Mouse (Mus musculus): ENCODE data around the gene Rbfox3.

The Rbfox3 gene

GRCm38 (mm10) chr11:118476396-118477373, 434.7 kb downstream of the Rbfox3 start, which contains the start of gene Engase:
TSS of gene Engase (plus strand) at chr11:118476829.
- peak; percentile 93 for DNase-seq (ENCODE audit: low read depth, low spot score)

- DNase-seq (ENCODE audit: low read depth, low spot score): no peak
Observed at GRCm38 (mm10) chr11:118475496-118476083, 435.8 kb downstream of the Rbfox3 start.

- DNase-seq (ENCODE audit: low read depth, low spot score): no peak
Observed at GRCm38 (mm10) chr11:118473842-118474500, 437.4 kb downstream of the Rbfox3 start.

- no peak for DNase-seq (ENCODE audit: low read depth, low spot score)
Observed at GRCm38 (mm10) chr11:118473161-118473560, 438.2 kb downstream of the Rbfox3 start.

GRCm38 (mm10) chr11:118471676-118472075, 439.7 kb downstream of the Rbfox3 start:
- DNase-seq (ENCODE audit: low read depth, low spot score): no peak

- DNase-seq (ENCODE audit: low read depth, low spot score): peak; percentile 29
Observed at GRCm38 (mm10) chr11:118470234-118470966, 441.0 kb downstream of the Rbfox3 start.

- no peak for DNase-seq (ENCODE audit: low read depth, low spot score)
Observed at GRCm38 (mm10) chr11:118469509-118470160, 441.8 kb downstream of the Rbfox3 start.

- no peak for DNase-seq (ENCODE audit: low read depth, low spot score)
Observed at GRCm38 (mm10) chr11:118467441-118468035, 443.9 kb downstream of the Rbfox3 start.

GRCm38 (mm10) chr11:118460280-118460679, 451.1 kb downstream of the Rbfox3 start:
- DNase-seq (ENCODE audit: low read depth, low spot score): peak; percentile 44

- DNase-seq (ENCODE audit: low read depth, low spot score): no peak
Observed at GRCm38 (mm10) chr11:118459536-118459935, 451.9 kb downstream of the Rbfox3 start.

GRCm38 (mm10) chr11:118459051-118459450, 452.3 kb downstream of the Rbfox3 start:
- DNase-seq (ENCODE audit: low read depth, low spot score): no peak

- DNase-seq (ENCODE audit: low read depth, low spot score): no peak
Observed at GRCm38 (mm10) chr11:118456937-118457336, 454.5 kb downstream of the Rbfox3 start.

GRCm38 (mm10) chr11:118455788-118456187, 455.6 kb downstream of the Rbfox3 start:
- no peak for DNase-seq (ENCODE audit: low read depth, low spot score)

GRCm38 (mm10) chr11:118453886-118454671, 457.3 kb downstream of the Rbfox3 start:
- no peak for DNase-seq (ENCODE audit: low read depth, low spot score)

GRCm38 (mm10) chr11:118452955-118453354, 458.4 kb downstream of the Rbfox3 start:
- DNase-seq (ENCODE audit: low read depth, low spot score): no peak

- no peak for DNase-seq (ENCODE audit: low read depth, low spot score)
Observed at GRCm38 (mm10) chr11:118451211-118451610, 460.2 kb downstream of the Rbfox3 start.

GRCm38 (mm10) chr11:118448385-118448784, 463.0 kb downstream of the Rbfox3 start:
- no peak for DNase-seq (ENCODE audit: low read depth, low spot score)

GRCm38 (mm10) chr11:118447346-118447745, 464.1 kb downstream of the Rbfox3 start:
- DNase-seq (ENCODE audit: low read depth, low spot score): no peak

GRCm38 (mm10) chr11:118445843-118446242, 465.6 kb downstream of the Rbfox3 start:
- DNase-seq (ENCODE audit: low read depth, low spot score): peak; percentile 69

All from CD4-positive helper T cell, adult 2 months (primary cell).